Comparison of ENCODE assay signal across 16 mouse cellular contexts in the genomic region with DNA sequence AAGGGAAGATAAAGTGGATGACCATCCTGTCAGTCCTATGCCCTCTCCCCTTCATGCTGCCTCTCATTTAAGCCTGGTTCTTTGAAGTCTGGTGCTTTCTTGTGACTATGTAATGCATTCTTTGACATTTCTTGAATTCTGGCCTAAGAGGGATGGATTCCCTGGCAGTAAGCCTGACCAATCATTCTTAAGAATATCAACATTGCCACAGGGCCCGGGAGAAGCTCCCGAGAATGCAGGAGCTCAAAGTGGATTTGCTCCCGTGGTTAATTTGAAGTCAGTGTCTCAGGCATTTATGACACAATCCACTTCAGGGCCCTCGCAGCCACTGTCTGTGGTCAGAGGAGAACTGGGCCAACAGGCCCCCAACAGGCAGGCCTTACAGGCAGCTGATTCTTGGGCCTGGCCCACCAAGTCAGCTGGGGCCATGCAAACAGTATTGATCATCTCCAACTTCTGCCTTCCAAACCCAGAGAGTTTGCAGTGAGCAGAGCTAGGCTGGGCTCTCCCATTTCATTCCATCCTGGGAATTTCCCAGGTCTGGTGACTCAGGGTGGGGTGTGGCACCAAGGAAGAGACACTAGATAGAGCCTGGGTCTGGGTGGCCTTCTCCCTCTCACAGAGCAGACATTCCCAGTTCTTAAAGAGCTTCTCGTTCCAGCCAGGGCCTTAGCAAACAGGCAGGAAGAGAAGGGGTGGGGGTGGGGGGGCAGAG. TPM values are rescaled to one million over a fixed set of nuclear protein-coding genes. Genes with fewer than 3 reads are reported as not detected.
DNase-seq lines count a peak whose midpoint lies in the region; ATAC-seq and TF ChIP-seq lines count a peak whose summit lies in the region.
"Had no signal": no experiment of that assay in that cellular context is flagged by ENCODE, and none has a peak within 500 bp of the region (broad histone marks: within the 10 kb centered on the region; RNA-seq: fewer than 3 reads in every experiment).

No protein-coding gene starts in this region.

- no peak overlapping the region for H3K4me2 ChIP-seq in midbrain, embryonic 16.5 days (ENCODE audit: low read length)
- H3K4me2 ChIP-seq in midbrain, embryonic 15.5 days: no peak overlapping the region
- no peak overlapping the region for H3K4me2 ChIP-seq in lung, postnatal 0 days (replicated peaks; ENCODE audit: low read depth, low read length)
- H3K4me2 ChIP-seq: hindbrain, embryonic 15.5 days; limb, embryonic 12.5 days; neural tube, embryonic 13.5 days had no signal

- peak; percentile 16 for DNase-seq in kidney, postnatal 10 days
- no peak for DNase-seq in kidney, adult 9 months
- peak; percentile 49 for DNase-seq in lung, postnatal 0 days (ENCODE audit: low spot score)
- DNase-seq in cerebellum, postnatal 25 days: no peak
- DNase-seq in cerebellum, adult 2 months: no peak
- no peak for DNase-seq in B cell, adult 2 months
- DNase-seq: adrenal gland, postnatal 25 days; cerebellum, adult 11-12 months; embryo, embryonic 11 days had no signal

- 40% methylated on average over 5 of the region's 5 CpGs for WGBS in midbrain, embryonic 16.5 days
- WGBS in midbrain, embryonic 15.5 days: 38% methylated on average over 5 of the region's 5 CpGs
- 15% methylated on average over 5 of the region's 5 CpGs for WGBS in lung, postnatal 0 days
- 44% methylated on average over 5 of the region's 5 CpGs for WGBS in cerebellum, adult 2 months

- H3K27ac ChIP-seq in midbrain, embryonic 16.5 days (ENCODE audit: low read length): no peak overlapping the region
- no peak overlapping the region for H3K27ac ChIP-seq in midbrain, embryonic 15.5 days
- H3K27ac ChIP-seq in lung, postnatal 0 days (ENCODE audit: low read length): no peak overlapping the region
- H3K27ac ChIP-seq in cerebellum, adult 2 months (ENCODE audit: insufficient read depth, low read length): no peak overlapping the region
- H3K27ac ChIP-seq: hindbrain, embryonic 15.5 days; kidney, postnatal 0 days; limb, embryonic 12.5 days; neural tube, embryonic 13.5 days had no signal

- H3K36me3 ChIP-seq in midbrain, embryonic 16.5 days (ENCODE audit: control insufficient read depth, insufficient read depth, low read length): no peaks in the 10 kb centered on the region
- no peaks in the 10 kb centered on the region for H3K36me3 ChIP-seq in midbrain, embryonic 15.5 days (replicated peaks)
- H3K36me3 ChIP-seq in lung, postnatal 0 days (ENCODE audit: insufficient read depth, low read length): no peaks in the 10 kb centered on the region
- H3K36me3 ChIP-seq: hindbrain, embryonic 15.5 days; limb, embryonic 12.5 days; neural tube, embryonic 13.5 days had no signal

- H3K4me3 ChIP-seq in midbrain, embryonic 16.5 days (ENCODE audit: low read depth, low read length): no peak overlapping the region
- no peak overlapping the region for H3K4me3 ChIP-seq in midbrain, embryonic 15.5 days
- no peak overlapping the region for H3K4me3 ChIP-seq in lung, postnatal 0 days (ENCODE audit: low read depth, low read length)
- no peak overlapping the region for H3K4me3 ChIP-seq in cerebellum, adult 2 months (replicated peaks; ENCODE audit: insufficient read depth, low read depth, low read length)
- H3K4me3 ChIP-seq: hindbrain, embryonic 15.5 days; limb, embryonic 12.5 days; neural tube, embryonic 13.5 days had no signal

- no peak for TF ChIP-seq CTCF in lung, postnatal 0 days (IDR thresholded peaks at IDR 0.05)
- TF ChIP-seq CTCF in cerebellum, adult 2 months (IDR thresholded peaks at IDR 0.05; ENCODE audit: borderline replicate concordance, insufficient read depth, low read depth, low read length): no peak

- H3K4me1 ChIP-seq in midbrain, embryonic 16.5 days (ENCODE audit: control insufficient read depth, insufficient read depth, low read length): no peaks in the 10 kb centered on the region
- H3K4me1 ChIP-seq in midbrain, embryonic 15.5 days: peaks cover 4% of the 10 kb centered on the region; the same call in 1 of the 2 replicates
- H3K4me1 ChIP-seq in lung, postnatal 0 days (ENCODE audit: insufficient read depth, low read depth, low read length): no peaks in the 10 kb centered on the region
- no peaks in the 10 kb centered on the region for H3K4me1 ChIP-seq in cerebellum, adult 2 months (ENCODE audit: control insufficient read depth, insufficient read depth, low read length)
- H3K4me1 ChIP-seq: hindbrain, embryonic 15.5 days; limb, embryonic 12.5 days; neural tube, embryonic 13.5 days had no signal

- H3K9me3 ChIP-seq in midbrain, embryonic 16.5 days (replicated peaks; ENCODE audit: control insufficient read depth, low read length, poor library complexity, severe bottlenecking): no peaks in the 10 kb centered on the region
- no peaks in the 10 kb centered on the region for H3K9me3 ChIP-seq in midbrain, embryonic 15.5 days
- no peaks in the 10 kb centered on the region for H3K9me3 ChIP-seq in lung, postnatal 0 days (ENCODE audit: low read length)
- H3K9me3 ChIP-seq: hindbrain, embryonic 15.5 days; limb, embryonic 12.5 days; neural tube, embryonic 13.5 days had no signal

- TF ChIP-seq EP300 in lung, postnatal 0 days (IDR thresholded peaks at IDR 0.05): no peak

- 0 out of 2 replicates have a peak, but pooled peaks have one; percentile 21 for ATAC-seq in midbrain, embryonic 16.5 days
- ATAC-seq in midbrain, embryonic 15.5 days (replicated peaks): no peak
- no peak for ATAC-seq in lung, postnatal 0 days
- ATAC-seq: CD4-positive, CD25-positive, alpha-beta regulatory T cell, adult 4 months had no signal

- H3K9ac ChIP-seq in midbrain, embryonic 16.5 days (ENCODE audit: low read depth, low read length): no peak overlapping the region
- no peak overlapping the region for H3K9ac ChIP-seq in midbrain, embryonic 15.5 days
- no peak overlapping the region for H3K9ac ChIP-seq in lung, postnatal 0 days (replicated peaks; ENCODE audit: low read depth)
- H3K9ac ChIP-seq: hindbrain, embryonic 15.5 days; limb, embryonic 12.5 days; neural tube, embryonic 13.5 days had no signal

- H3K27me3 ChIP-seq in midbrain, embryonic 16.5 days (ENCODE audit: control insufficient read depth, insufficient read depth, low read depth, low read length): no peaks in the 10 kb centered on the region
- H3K27me3 ChIP-seq in midbrain, embryonic 15.5 days (replicated peaks): no peaks in the 10 kb centered on the region
- no peaks in the 10 kb centered on the region for H3K27me3 ChIP-seq in lung, postnatal 0 days (replicated peaks; ENCODE audit: insufficient read depth, low read length)
- H3K27me3 ChIP-seq in cerebellum, adult 2 months (ENCODE audit: control insufficient read depth, insufficient read depth, low read length): no peaks in the 10 kb centered on the region
- H3K27me3 ChIP-seq: hindbrain, embryonic 15.5 days; limb, embryonic 12.5 days; neural tube, embryonic 13.5 days had no signal

- no peak for TF ChIP-seq POLR2A in cerebellum, adult 2 months (IDR thresholded peaks at IDR 0.05; ENCODE audit: borderline replicate concordance, insufficient read depth, low read length)

RNA-seq across cellular contexts. Expression of a gene that starts 4.3 kb away (rescaled TPM):
- polyA plus RNA-seq in midbrain, embryonic 16.5 days (2015; fragmentation: Nextera tagmentation; extraction: Ambion mirVana): 0.07 and 0.15 TPM in 2 replicates
- polyA plus RNA-seq in midbrain, embryonic 15.5 days (2015; fragmentation: Nextera tagmentation; extraction: Ambion mirVana): 0.08 and 0.09 TPM in 2 replicates
- polyA plus RNA-seq in lung, postnatal 0 days (2015; fragmentation: Nextera tagmentation; extraction: Ambion mirVana): 772 and 801 TPM in 2 replicates
- 0.06 and 0.07 TPM in 2 replicates for polyA plus RNA-seq in cerebellum, adult 2 months (2012; rRNA removed)
- polyA plus RNA-seq: CD4-positive, CD25-positive, alpha-beta regulatory T cell, adult 4 months; limb, embryonic 12.5 days had no signal

Comparison
In these comparisons a context has a peak if more than half of its experiments do, and no peak if none do; other contexts are left out.
1. DNase-seq: peak in kidney, postnatal 10 days (single experiment) and lung, postnatal 0 days (single experiment); none in kidney, adult 9 months (single experiment), cerebellum, postnatal 25 days (0 of 2), cerebellum, adult 2 months (0 of 2) and B cell, adult 2 months (0 of 2).
2. RNA of a gene that starts 4.3 kb away (polyA plus RNA-seq): 772 to 801 TPM in lung, postnatal 0 days; 0.07 to 0.15 TPM in midbrain, embryonic 16.5 days, 0.08 to 0.09 TPM in midbrain, embryonic 15.5 days and 0.06 to 0.07 TPM in cerebellum, adult 2 months; every median in the first group is over 100 times any median in the second.